In the genomic region with DNA sequence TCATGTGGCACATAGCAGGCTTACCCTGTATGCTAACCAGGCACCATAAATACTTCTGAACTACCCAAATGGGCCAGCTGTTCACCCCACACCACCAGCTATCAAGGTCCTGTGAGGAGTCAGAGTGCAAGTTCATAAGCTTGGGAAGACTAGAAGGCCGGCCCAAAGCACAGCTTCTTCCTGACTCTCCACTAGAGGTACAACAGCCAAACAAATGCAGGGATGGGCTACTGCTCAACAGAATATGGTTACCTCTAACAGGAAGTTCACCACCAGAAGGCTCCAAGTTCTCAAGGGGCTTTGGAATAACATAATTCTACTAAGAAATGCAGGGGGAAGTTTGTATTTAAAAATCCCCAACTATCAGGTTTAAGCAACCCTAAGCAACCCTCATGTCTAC, we compare ENCODE assay signal across 7 mouse cellular contexts. TPM values are rescaled to one million over a fixed set of nuclear protein-coding genes. Genes with fewer than 3 reads are reported as not detected.
A peak's percentile ranks its signal among the peaks of the same experiment; 100 is the strongest.
DNase-seq lines count a peak whose midpoint lies in the region; ATAC-seq and TF ChIP-seq lines count a peak whose summit lies in the region.

No protein-coding gene starts in this region.

- H3K4me3 ChIP-seq in lung, embryonic 15.5 days, result peak overlapping the region; percentile 83
- peak overlapping the region; percentile 100 for H3K4me3 ChIP-seq in embryonic facial prominence, embryonic 11.5 days (ENCODE audit: low read depth, low read length)
- peak overlapping the region; percentile 97 for H3K4me3 ChIP-seq in intestine, embryonic 16.5 days (ENCODE audit: low read length)
- peak overlapping the region; percentile 25 for H3K4me3 ChIP-seq in olfactory bulb, adult 2 months (ENCODE audit: insufficient read depth, low read depth, low read length)

- no peak for ATAC-seq in lung, embryonic 15.5 days (ENCODE audit: borderline replicate concordance, extremely low read depth, low FRiP score, low TSS enrichment)
- no peak for ATAC-seq in embryonic facial prominence, embryonic 11.5 days (replicated peaks; ENCODE audit: insufficient number of reproducible peaks, low FRiP score, low TSS enrichment, low read depth)
- ATAC-seq in intestine, embryonic 16.5 days, result no peak

- no peak for TF ChIP-seq CTCF in olfactory bulb, adult 2 months (IDR thresholded peaks at IDR 0.05; ENCODE audit: insufficient read depth, low read depth, low read length)

- peak overlapping the region; percentile 63 for H3K4me2 ChIP-seq in lung, embryonic 15.5 days
- H3K4me2 ChIP-seq in embryonic facial prominence, embryonic 11.5 days (ENCODE audit: low read depth, low read length), result peak overlapping the region; percentile 81
- H3K4me2 ChIP-seq in intestine, embryonic 16.5 days (ENCODE audit: low read depth, low read length), result peak overlapping the region; percentile 91

- peaks cover 10% of the 10 kb centered on the region; the same call in 1 of the 2 replicates for H3K36me3 ChIP-seq in lung, embryonic 15.5 days
- peaks cover 6% of the 10 kb centered on the region for H3K36me3 ChIP-seq in embryonic facial prominence, embryonic 11.5 days (replicated peaks; ENCODE audit: control insufficient read depth, insufficient read depth, low read depth, low read length)
- H3K36me3 ChIP-seq in intestine, embryonic 16.5 days (ENCODE audit: control insufficient read depth, insufficient read depth, low read length), result 0 out of 2 replicates have a peak, but pooled peaks cover 3% of the 10 kb centered on the region

- peaks cover 37% of the 10 kb centered on the region for H3K4me1 ChIP-seq in lung, embryonic 15.5 days
- H3K4me1 ChIP-seq in embryonic facial prominence, embryonic 11.5 days (ENCODE audit: control insufficient read depth, insufficient read depth, low read length), result peaks cover 5% of the 10 kb centered on the region
- H3K4me1 ChIP-seq in intestine, embryonic 16.5 days (ENCODE audit: control insufficient read depth, insufficient read depth, low read length), result peaks cover 40% of the 10 kb centered on the region
- H3K4me1 ChIP-seq in olfactory bulb, adult 2 months (ENCODE audit: control insufficient read depth, insufficient read depth, low read length), result peaks cover 22% of the 10 kb centered on the region

- 13% methylated on average over 1 of the region's 1 CpGs for WGBS in lung, embryonic 15.5 days
- 47% methylated on average over 1 of the region's 1 CpGs for WGBS in embryonic facial prominence, embryonic 11.5 days
- WGBS in intestine, embryonic 16.5 days, result 0% methylated on average over 1 of the region's 1 CpGs
- WGBS in olfactory bulb, adult 2 months, result 3% methylated on average over 1 of the region's 1 CpGs

- peak overlapping the region; percentile 91; the same call in 1 of the 2 replicates for H3K27ac ChIP-seq in lung, embryonic 15.5 days
- 0 out of 2 replicates have a peak overlapping the region, but pooled peaks have one; percentile 97 for H3K27ac ChIP-seq in embryonic facial prominence, embryonic 11.5 days (replicated peaks; ENCODE audit: low read depth, low read length)
- peak overlapping the region; percentile 30; the same call in 1 of the 2 replicates for H3K27ac ChIP-seq in intestine, embryonic 16.5 days (ENCODE audit: low read length)
- no peak overlapping the region for H3K27ac ChIP-seq in olfactory bulb, adult 2 months (ENCODE audit: insufficient read depth, low read depth, low read length)

- H3K27me3 ChIP-seq in lung, embryonic 15.5 days, result no peaks in the 10 kb centered on the region
- H3K27me3 ChIP-seq in embryonic facial prominence, embryonic 11.5 days (ENCODE audit: control insufficient read depth, insufficient read depth, low read length), result no peaks in the 10 kb centered on the region
- no peaks in the 10 kb centered on the region for H3K27me3 ChIP-seq in intestine, embryonic 16.5 days (replicated peaks; ENCODE audit: control insufficient read depth, insufficient read depth, low read length)

- no peak for DNase-seq in lung, postnatal 4 days
- peak; percentile 10 for DNase-seq in embryonic facial prominence, embryonic 11.5 days (ENCODE audit: low spot score)
- DNase-seq in right cerebral cortex, postnatal 4 days, result no peak
- DNase-seq in adrenal gland, adult 2 months, result no peak

- no peaks in the 10 kb centered on the region for H3K9me3 ChIP-seq in lung, embryonic 15.5 days
- no peaks in the 10 kb centered on the region for H3K9me3 ChIP-seq in embryonic facial prominence, embryonic 11.5 days (replicated peaks; ENCODE audit: control insufficient read depth, low read length)
- no peaks in the 10 kb centered on the region for H3K9me3 ChIP-seq in intestine, embryonic 16.5 days (ENCODE audit: control insufficient read depth, low read length)

- no peak for TF ChIP-seq POLR2A in olfactory bulb, adult 2 months (IDR thresholded peaks at IDR 0.05; ENCODE audit: insufficient read depth, low read depth, low read length)

- peak overlapping the region; percentile 100 for H3K9ac ChIP-seq in lung, embryonic 15.5 days
- H3K9ac ChIP-seq in embryonic facial prominence, embryonic 11.5 days (replicated peaks; ENCODE audit: low read length), result peak overlapping the region; percentile 99
- peak overlapping the region; percentile 100 for H3K9ac ChIP-seq in intestine, embryonic 16.5 days (ENCODE audit: low read depth, low read length)

RNA-seq across cellular contexts. Expression of a gene that starts 1.6 kb away (rescaled TPM):
- 132 and 133 TPM in 2 replicates for polyA plus RNA-seq in lung, embryonic 15.5 days (2015; fragmentation: Nextera tagmentation; extraction: Ambion mirVana)
- polyA plus RNA-seq in embryonic facial prominence, embryonic 11.5 days (2014; fragmentation: Nextera tagmentation; extraction: Ambion mirVana), result 60.3 and 66.1 TPM in 2 replicates
- 93.9 and 97.7 TPM in 2 replicates for polyA plus RNA-seq in intestine, embryonic 16.5 days (2015; fragmentation: Nextera tagmentation; extraction: Ambion mirVana)
- polyA plus RNA-seq in olfactory bulb, adult 2 months (2012; ENCODE audit: insufficient read depth, insufficient read length, low replicate concordance, missing spikeins), result not detected in 2 replicates
- 100 to 1,000 TPM; 114 to 126 TPM for total RNA-seq in adrenal gland, adult 2 months (2021)
- polyA plus RNA-seq in adrenal gland, adult 2 months (2012; rRNA removed), result 39.8 and 48.7 TPM in 2 replicates

RNA-seq across cellular contexts. Expression of a gene that starts 41.2 kb away (rescaled TPM):
- 67.1 and 73.0 TPM in 2 replicates for polyA plus RNA-seq in lung, embryonic 15.5 days (2015; fragmentation: Nextera tagmentation; extraction: Ambion mirVana)
- 30.7 and 40.8 TPM in 2 replicates for polyA plus RNA-seq in embryonic facial prominence, embryonic 11.5 days (2014; fragmentation: Nextera tagmentation; extraction: Ambion mirVana)
- 83.8 and 92.6 TPM in 2 replicates for polyA plus RNA-seq in intestine, embryonic 16.5 days (2015; fragmentation: Nextera tagmentation; extraction: Ambion mirVana)
- polyA plus RNA-seq in olfactory bulb, adult 2 months (2012; ENCODE audit: insufficient read depth, insufficient read length, low replicate concordance, missing spikeins), result not detected in 2 replicates
- total RNA-seq in adrenal gland, adult 2 months (2021), result 1 to 10 TPM; 1.2 to 1.3 TPM
- 1.4 and 2.5 TPM in 2 replicates for polyA plus RNA-seq in adrenal gland, adult 2 months (2012; rRNA removed)

RNA-seq across cellular contexts. Expression of a gene that starts 49.7 kb away (rescaled TPM):
- 0.65 and 1.5 TPM in 2 replicates for polyA plus RNA-seq in lung, embryonic 15.5 days (2015; fragmentation: Nextera tagmentation; extraction: Ambion mirVana)
- polyA plus RNA-seq in embryonic facial prominence, embryonic 11.5 days (2014; fragmentation: Nextera tagmentation; extraction: Ambion mirVana), result not detected in 2 replicates
- polyA plus RNA-seq in intestine, embryonic 16.5 days (2015; fragmentation: Nextera tagmentation; extraction: Ambion mirVana), result 6.7 and 7.9 TPM in 2 replicates
- not detected in 2 replicates for polyA plus RNA-seq in olfactory bulb, adult 2 months (2012; ENCODE audit: insufficient read depth, insufficient read length, low replicate concordance, missing spikeins)
- total RNA-seq in adrenal gland, adult 2 months (2021), result under 1 TPM; 0.69 TPM
- 1.8 and 3.3 TPM in 2 replicates for polyA plus RNA-seq in adrenal gland, adult 2 months (2012; rRNA removed)

RNA-seq across cellular contexts. Expression of a gene that starts 56.9 kb away (rescaled TPM):
- polyA plus RNA-seq in lung, embryonic 15.5 days (2015; fragmentation: Nextera tagmentation; extraction: Ambion mirVana), result 6.6 and 6.8 TPM in 2 replicates
- polyA plus RNA-seq in embryonic facial prominence, embryonic 11.5 days (2014; fragmentation: Nextera tagmentation; extraction: Ambion mirVana), result 4.5 and 5.3 TPM in 2 replicates
- polyA plus RNA-seq in intestine, embryonic 16.5 days (2015; fragmentation: Nextera tagmentation; extraction: Ambion mirVana), result 3.6 and 4.3 TPM in 2 replicates
- not detected in 2 replicates for polyA plus RNA-seq in olfactory bulb, adult 2 months (2012; ENCODE audit: insufficient read depth, insufficient read length, low replicate concordance, missing spikeins)
- 10 to 100 TPM in 1 of 2 experiments, 1 to 10 TPM in 1; 8.4 to 20.4 TPM for total RNA-seq in adrenal gland, adult 2 months (2021)
- polyA plus RNA-seq in adrenal gland, adult 2 months (2012; rRNA removed), result 2.7 and 3.5 TPM in 2 replicates

Comparison
In these comparisons a context has a peak if more than half of its experiments do, and no peak if none do; other contexts are left out.
1. H3K4me3 ChIP-seq: peak in every context shown above with its lines; median percentile 100 in embryonic facial prominence, embryonic 11.5 days; 97 in intestine, embryonic 16.5 days; 83 in lung, embryonic 15.5 days; 25 in olfactory bulb, adult 2 months.